Mouse (Mus musculus): Measurements from ENCODE around the gene Wfdc5.

The Wfdc5 gene

GRCm38 (mm10) chr2:164128576-164129411 is 53.7 kb downstream of the Wfdc5 start:
- DNase-seq (ENCODE audit: low spot score) = no peak

- DNase-seq (ENCODE audit: low spot score) = no peak
Measured at GRCm38 (mm10) chr2:164127297-164127696, 55.2 kb downstream of the Wfdc5 start.

GRCm38 (mm10) chr2:164126533-164126955 is 56.0 kb downstream of the Wfdc5 start:
- DNase-seq (ENCODE audit: low spot score) = no peak

Data from ovary, adult 18-20 months (tissue).